Mouse (Mus musculus): ENCODE measurements around the gene Omt2a.
"Not testable (repeated sequence)": the region's sequence is repeated elsewhere in the genome, so short reads cannot be mapped to it uniquely, and the experiment has no call there.

Omt2a gene

GRCm38 (mm10) chr9:78296089-78296488 is 18.5 kb downstream of the Omt2a start:
- DNase-seq: peak in 1 of 2 experiments; percentile 5

GRCm38 (mm10) chr9:78294781-78295180 is 19.8 kb downstream of the Omt2a start:
- DNase-seq: not testable (repeated sequence)

GRCm38 (mm10) chr9:78293683-78294082 is 20.9 kb downstream of the Omt2a start:
- not testable (repeated sequence) for DNase-seq

GRCm38 (mm10) chr9:78292462-78292861 is 22.1 kb downstream of the Omt2a start:
- DNase-seq: not testable (repeated sequence)

GRCm38 (mm10) chr9:78289723-78290122 is 24.9 kb downstream of the Omt2a start, which contains the start of gene Gm10639:
Gene Gm10639, plus strand, starts transcription at chr9:78289923.
- not testable (repeated sequence) for DNase-seq

GRCm38 (mm10) chr9:78289063-78289462 is 25.5 kb downstream of the Omt2a start:
- DNase-seq: not testable (repeated sequence)

GRCm38 (mm10) chr9:78282002-78282711 is 32.4 kb downstream of the Omt2a start:
- not testable (repeated sequence) for DNase-seq

- DNase-seq: not testable (repeated sequence)
Measured at GRCm38 (mm10) chr9:78270945-78271344, 43.7 kb downstream of the Omt2a start.
